ENCODE assay signal across 7 mouse cellular contexts in the genomic region with DNA sequence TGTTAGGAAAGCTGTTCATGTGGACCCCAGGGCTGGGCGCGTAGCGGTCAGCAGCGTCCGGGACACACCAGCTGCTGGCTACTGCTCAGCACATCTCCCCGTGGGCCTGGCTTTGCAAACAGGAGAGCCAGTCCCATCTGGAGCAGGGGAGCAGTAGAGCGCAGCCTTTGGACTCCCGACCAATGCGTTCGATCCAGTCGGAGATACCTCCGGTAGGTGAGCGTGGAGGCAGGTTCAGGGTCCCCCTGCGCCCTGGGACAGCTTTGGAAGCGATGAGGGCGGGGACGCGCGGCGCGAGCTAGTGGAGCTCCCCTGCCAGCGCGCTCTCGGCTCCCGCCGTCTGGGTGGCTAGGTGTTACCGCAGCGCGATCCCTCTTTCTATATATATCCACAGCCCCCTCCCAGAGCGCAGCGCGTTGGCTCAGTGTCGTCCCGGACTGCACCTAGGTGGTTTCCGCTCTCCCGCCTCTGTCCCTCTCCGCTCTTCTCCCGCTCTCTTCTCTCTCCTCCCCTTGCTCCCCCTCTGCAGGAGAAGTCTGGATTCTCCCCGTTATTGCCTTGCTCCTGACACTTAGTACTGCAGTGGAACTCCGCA. TPM values are rescaled to one million over a fixed set of nuclear protein-coding genes. Genes with fewer than 3 reads are reported as not detected.
DNase-seq lines count a peak whose midpoint lies in the region; ATAC-seq and TF ChIP-seq lines count a peak whose summit lies in the region.

Gene Gramd1b, minus strand, starts transcription at position 357 of the 595 bp plus-strand sequence.

- H3K4me1 ChIP-seq in forebrain, embryonic 12.5 days = peaks cover 9% of the 10 kb centered on the region; the same call in 1 of the 2 replicates
- H3K4me1 ChIP-seq in stomach, embryonic 15.5 days = 0 out of 2 replicates have a peak, but pooled peaks cover 4% of the 10 kb centered on the region

- no peak for TF ChIP-seq POLR2A in brain, embryonic 14.5 days (IDR thresholded peaks at IDR 0.05; ENCODE audit: borderline replicate concordance, extremely low read depth, insufficient read depth, insufficient read length, poor library complexity, severe bottlenecking)

- no peaks in the 10 kb centered on the region for H3K9me3 ChIP-seq in forebrain, embryonic 12.5 days
- no peaks in the 10 kb centered on the region for H3K9me3 ChIP-seq in stomach, embryonic 15.5 days

- DNase-seq in adrenal gland, adult (ENCODE audit: inconsistent age in 2 of 2, low spot score in 1 of 2) = peak; percentile 56 to 82
- DNase-seq in brain, embryonic 14.5 days (ENCODE audit: low read depth) = peak; percentile 63
- DNase-seq in heart, postnatal 36 days = peak; percentile 9 to 32
- DNase-seq in layer of hippocampus, postnatal 36 days = peak in 1 of 2 experiments; percentile 36

- under 1% methylated on average over 40 of the region's 40 CpGs for WGBS in forebrain, embryonic 12.5 days
- WGBS in stomach, embryonic 15.5 days = under 1% methylated on average over 40 of the region's 40 CpGs

- no peaks in the 10 kb centered on the region for H3K36me3 ChIP-seq in forebrain, embryonic 12.5 days (replicated peaks)
- H3K36me3 ChIP-seq in stomach, embryonic 15.5 days = no peaks in the 10 kb centered on the region

- peaks cover 27% of the 10 kb centered on the region for H3K27me3 ChIP-seq in forebrain, embryonic 12.5 days
- H3K27me3 ChIP-seq in stomach, embryonic 15.5 days (replicated peaks) = peaks cover 5% of the 10 kb centered on the region; the same call in 1 of the 2 replicates

- peak within 1 kb of the TSS; percentile 88 for H3K4me2 ChIP-seq in forebrain, embryonic 12.5 days
- H3K4me2 ChIP-seq in stomach, embryonic 15.5 days = peak within 1 kb of the TSS; percentile 84

- intact Hi-C loops in heart, postnatal 36 days (cut with DNase I) = no loop called here

- peak; percentile 79 for ATAC-seq in forebrain, embryonic 12.5 days (ENCODE audit: low FRiP score)
- no peak for ATAC-seq in megakaryocyte-erythroid progenitor cell, adult 5-6 weeks (replicated peaks; ENCODE audit: low FRiP score, low TSS enrichment, poor library complexity, severe bottlenecking)
- ATAC-seq in stomach, embryonic 15.5 days (ENCODE audit: insufficient read depth, low FRiP score, low read depth) = peak; percentile 60; the same call in 1 of the 2 replicates

- H3K27ac ChIP-seq in forebrain, embryonic 12.5 days = no peak within 1 kb of the TSS
- H3K27ac ChIP-seq in stomach, embryonic 15.5 days = no peak within 1 kb of the TSS

- peak within 1 kb of the TSS; percentile 60 for H3K9ac ChIP-seq in forebrain, embryonic 12.5 days
- H3K9ac ChIP-seq in stomach, embryonic 15.5 days = 0 out of 2 replicates have a peak within 1 kb of the TSS, but pooled peaks have one; percentile 3

- no peak for TF ChIP-seq CTCF in brain, embryonic 14.5 days (IDR thresholded peaks at IDR 0.05; ENCODE audit: borderline replicate concordance, extremely low read depth, insufficient read depth, insufficient read length)

- peak within 1 kb of the TSS; percentile 55 for H3K4me3 ChIP-seq in forebrain, embryonic 12.5 days (replicated peaks)
- H3K4me3 ChIP-seq in stomach, embryonic 15.5 days (replicated peaks) = peak within 1 kb of the TSS; percentile 48

RNA-seq across cellular contexts. Expression of gene Gramd1b, which starts in this region (rescaled TPM):
- 41.2 and 42.0 TPM in 2 replicates for polyA plus RNA-seq in brain, embryonic 14.5 days (2012; rRNA removed)
- polyA plus RNA-seq in forebrain, embryonic 12.5 days (2016; fragmentation: Nextera tagmentation; extraction: Ambion mirVana) = 3.4 and 4.6 TPM in 2 replicates
- total RNA-seq in heart, postnatal 36 days (2021) = 10 to 100 TPM; 19.7 to 20.8 TPM
- total RNA-seq in layer of hippocampus, postnatal 36 days (2021) = 100 to 1,000 TPM; 163 to 172 TPM
- total RNA-seq in megakaryocyte-erythroid progenitor cell, adult 5-6 weeks (2014; fragmentation: Nextera tagmentation) = 19.2 and 21.5 TPM in 2 replicates
- 5.3 and 13.5 TPM in 2 replicates for total RNA-seq in megakaryocyte-erythroid progenitor cell, adult 5-6 weeks (2017)
- 4.0 and 4.8 TPM in 2 replicates for polyA plus RNA-seq in stomach, embryonic 15.5 days (2015; fragmentation: Nextera tagmentation; extraction: Ambion mirVana)

Comparison
In these comparisons a context has a peak if more than half of its experiments do, and no peak if none do; other contexts are left out.
1. RNA of gene Gramd1b (total RNA-seq): 163 to 172 TPM in layer of hippocampus, postnatal 36 days; 19.7 to 20.8 TPM in heart, postnatal 36 days and 5.3 to 21.5 TPM in megakaryocyte-erythroid progenitor cell, adult 5-6 weeks; every median in the first group is over 4 times any median in the second.